Mouse (Mus musculus) bone marrow macrophage, adult 2 months (primary cell): ENCODE measurements around the gene Trmo.

Experiments used
- CTCF ChIP-seq: IDR thresholded peaks from 2 replicates; pipeline ENCODE4 v1.5.1; 2012; ENCODE audit warnings: low read depth, mild to moderate bottlenecking, low read length, moderate library complexity
- POLR2A ChIP-seq: IDR thresholded peaks from 2 replicates; pipeline ENCODE4 v1.6.1; 2012; ENCODE audit warnings: mild to moderate bottlenecking, low read depth, low read length, borderline replicate concordance

DNA sequence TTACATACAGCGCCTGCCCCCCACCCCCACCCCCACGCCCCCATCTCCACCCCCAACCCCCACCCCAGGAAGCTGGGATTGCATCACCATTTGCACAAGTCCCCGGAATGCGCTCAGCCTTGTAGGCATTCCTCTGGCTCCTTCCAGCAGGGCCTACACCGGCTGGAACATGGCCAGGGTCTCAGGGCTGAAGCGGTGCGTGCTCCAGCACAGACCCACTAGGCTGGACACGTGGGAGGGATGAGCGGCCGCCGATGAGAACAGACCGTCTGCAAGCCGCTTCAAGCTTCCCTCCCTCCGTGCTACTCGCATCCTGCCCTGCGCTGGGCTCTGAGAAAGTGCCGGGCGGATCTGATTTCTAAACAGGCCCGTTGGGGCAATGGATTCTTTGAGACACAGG lies 18.2 kb downstream of the Trmo start:
- TF ChIP-seq POLR2A (no peak), CTCF (no peak)
